Mouse (Mus musculus) testis, adult 2 months (tissue): Measurements from ENCODE around the gene Itgb7.

Source experiments
- CTCF ChIP-seq: fragments of 200-500 bp; IDR thresholded peaks from 2 replicates; pipeline ENCODE4 v1.5.1; 2012; ENCODE audit warnings: low read depth, mild to moderate bottlenecking, inconsistent platforms, low read length, moderate library complexity; ENCODE audit not compliant: control insufficient read depth, insufficient read depth, insufficient replicate concordance
- POLR2A ChIP-seq: fragments of 200-500 bp; IDR thresholded peaks from 2 replicates; pipeline ENCODE4 v1.6.1; 2012; ENCODE audit warnings: low read depth, mild to moderate bottlenecking, inconsistent platforms, low read length, moderate library complexity; ENCODE audit not compliant: control insufficient read depth

- TF ChIP-seq CTCF (no peak), POLR2A (no peak)
These were observed 27.0 kb upstream of the Itgb7 start for GRCm38 (mm10) chr15:102258581-102259253.
